Mouse (Mus musculus) cerebellum, adult 2 months (tissue): Measurements from ENCODE around the gene Sumf1.

ENCODE experiments used
- CTCF ChIP-seq: fragments of 200-500 bp; IDR thresholded peaks from 2 replicates; pipeline ENCODE4 v1.5.1; 2011; ENCODE audit warnings: low read depth, mild to moderate bottlenecking, control low read depth, low read length, moderate library complexity, borderline replicate concordance; ENCODE audit not compliant: insufficient read depth
- POLR2A ChIP-seq: fragments of 200-500 bp; IDR thresholded peaks from 2 replicates; pipeline ENCODE4 v1.6.1; 2011; ENCODE audit warnings: low read length, control low read depth, borderline replicate concordance; ENCODE audit not compliant: insufficient read depth

DNA sequence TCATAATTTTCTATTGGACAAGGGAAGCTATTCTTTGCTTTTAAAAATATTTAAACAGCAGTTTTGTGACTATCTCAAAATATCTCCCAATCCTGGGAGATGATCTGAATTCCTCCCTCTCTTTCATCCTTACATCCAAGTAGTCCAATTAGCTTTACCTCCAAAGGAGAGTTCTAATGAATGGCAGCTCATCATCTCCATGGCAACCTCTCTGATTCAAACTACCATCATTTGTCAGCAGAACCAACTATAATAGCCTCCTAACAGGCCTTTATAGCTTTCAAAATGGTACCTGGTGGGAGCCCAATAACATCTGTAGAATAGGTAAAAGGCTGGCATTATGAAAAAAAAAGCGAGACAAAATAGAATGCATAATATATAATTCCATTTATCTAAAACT, 59.9 kb downstream of the Sumf1 start:
- TF ChIP-seq CTCF (no peak), POLR2A (no peak)
